Mouse (Mus musculus) T-cell, adult 2 months (primary cell): ENCODE results near the gene Cenpm.
A peak's percentile ranks its signal among the peaks of the same experiment; 100 is the strongest.

Experiments
- DNase-seq: peaks from one replicate; pipeline ENCODE4 v3.0.0; 2022; ENCODE audit warnings: low spot score

Cenpm gene

DNA sequence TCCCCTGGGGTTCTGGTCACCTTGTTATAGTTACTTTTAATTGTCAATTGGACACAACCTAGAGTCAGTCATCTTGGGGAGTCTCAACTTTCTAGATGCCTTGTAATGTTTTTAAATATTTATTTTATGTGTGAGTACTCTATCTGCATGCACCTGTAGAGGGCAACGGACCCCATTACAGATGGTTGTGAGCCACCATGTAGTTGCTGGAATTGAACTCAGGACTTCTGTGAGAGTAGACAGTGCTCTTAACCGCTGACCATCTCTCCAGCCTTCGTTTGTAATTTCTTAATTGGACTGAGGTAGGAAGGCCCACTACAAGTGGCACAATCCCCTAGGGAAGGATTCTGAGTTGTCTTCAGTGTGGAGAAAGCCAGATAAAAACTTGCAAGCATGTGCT, 1.2 kb downstream of the Cenpm start:
- DNase-seq: no peak

GRCm38 (mm10) chr15:82236565-82236964, 8.0 kb downstream of the Cenpm start:
- peak; percentile 86 for DNase-seq

GRCm38 (mm10) chr15:82235661-82236060, 8.9 kb downstream of the Cenpm start:
- DNase-seq: no peak

GRCm38 (mm10) chr15:82232651-82233050, 11.9 kb downstream of the Cenpm start:
- DNase-seq: no peak

- DNase-seq: no peak
These were observed 12.8 kb downstream of the Cenpm start for GRCm38 (mm10) chr15:82231591-82232378.

GRCm38 (mm10) chr15:82231100-82231499, 13.4 kb downstream of the Cenpm start:
- DNase-seq: no peak

DNA sequence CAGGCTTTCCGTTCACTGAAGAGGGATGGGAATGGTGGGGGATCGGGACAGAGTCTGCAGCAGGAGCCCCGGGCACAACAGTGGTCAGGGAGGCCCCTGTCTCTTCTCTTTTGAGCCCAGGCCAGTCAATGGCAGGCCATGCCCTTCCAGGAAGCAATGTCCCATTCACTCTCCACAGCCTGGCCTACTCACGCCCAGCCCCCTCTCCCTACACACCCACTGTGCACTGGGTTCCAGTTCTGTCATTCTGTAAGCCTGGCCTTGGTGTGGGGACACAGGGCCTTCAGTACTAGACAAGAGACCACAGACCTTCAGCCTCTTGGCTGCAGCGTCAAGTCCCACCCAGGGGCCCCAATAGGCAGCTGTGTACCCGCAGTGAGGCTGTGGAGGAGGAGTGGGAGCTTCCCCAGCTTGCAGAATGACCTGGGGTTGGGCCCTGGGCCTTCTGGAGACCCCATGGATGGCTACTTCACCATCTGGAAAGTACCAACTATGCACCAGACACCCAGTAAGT, 14.4 kb downstream of the Cenpm start:
- no peak for DNase-seq

- no peak for DNase-seq
These were observed 15.0 kb downstream of the Cenpm start for GRCm38 (mm10) chr15:82229542-82230045.

DNA sequence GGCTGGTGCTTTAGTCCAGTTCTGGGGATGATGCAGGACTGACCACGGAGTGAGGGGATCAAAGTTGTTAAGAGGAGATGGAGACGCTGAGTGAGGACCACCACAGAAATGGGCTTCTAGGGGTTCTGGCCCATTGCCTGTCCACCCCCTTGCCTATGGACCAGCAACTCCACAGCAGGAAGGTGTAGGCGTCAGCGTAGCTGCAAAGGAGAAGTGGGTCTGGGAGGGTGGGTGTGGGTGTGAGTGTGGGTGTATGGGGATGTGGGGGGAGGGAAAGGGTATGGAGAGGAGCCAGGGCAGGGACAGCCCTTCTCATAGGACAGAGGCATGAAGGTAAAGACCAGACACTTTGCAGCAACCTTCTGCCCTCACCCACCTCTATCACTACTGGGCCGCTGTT, 18.8 kb downstream of the Cenpm start:
- no peak for DNase-seq

DNA sequence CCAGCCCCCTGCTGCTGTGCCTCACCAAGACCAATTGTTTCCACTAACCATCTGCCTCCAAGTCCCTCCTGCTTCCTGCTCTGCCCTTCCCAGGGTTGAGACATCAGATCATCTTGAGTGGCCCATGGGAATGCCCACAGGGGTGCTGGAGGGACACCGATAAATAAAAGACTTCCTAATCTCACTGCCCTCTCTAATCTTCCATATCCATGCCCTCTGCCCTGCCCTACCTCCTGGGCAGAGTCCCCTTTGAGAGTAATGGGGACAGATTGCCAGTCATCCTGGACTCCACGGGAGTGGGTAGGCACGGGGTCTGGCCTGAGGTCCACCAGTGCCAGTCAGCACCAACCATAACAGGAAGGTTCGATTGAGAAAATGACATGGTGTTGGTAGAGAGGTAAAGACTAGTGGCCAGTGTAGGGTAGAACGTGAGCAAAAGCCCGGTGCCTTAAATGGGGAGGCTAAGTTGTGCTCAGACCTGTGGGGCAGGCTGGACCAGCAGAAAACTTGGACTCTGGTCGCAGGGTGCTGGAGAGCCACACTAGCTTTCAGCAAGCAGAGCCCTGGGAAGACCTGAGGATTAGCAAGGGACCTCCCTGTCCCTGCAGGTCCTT, 19.8 kb downstream of the Cenpm start:
- DNase-seq: no peak

GRCm38 (mm10) chr15:82223657-82224601, 20.6 kb downstream of the Cenpm start, which contains the start of gene Tnfrsf13c:
Tnfrsf13c (minus strand) TSS chr15:82224369.
- DNase-seq: peak; percentile 60

GRCm38 (mm10) chr15:82223251-82223650, 21.3 kb downstream of the Cenpm start:
- no peak for DNase-seq

- DNase-seq: no peak
These were observed 23.3 kb downstream of the Cenpm start for GRCm38 (mm10) chr15:82221104-82221860.

GRCm38 (mm10) chr15:82220003-82220675, 24.4 kb downstream of the Cenpm start:
- DNase-seq: no peak

DNA sequence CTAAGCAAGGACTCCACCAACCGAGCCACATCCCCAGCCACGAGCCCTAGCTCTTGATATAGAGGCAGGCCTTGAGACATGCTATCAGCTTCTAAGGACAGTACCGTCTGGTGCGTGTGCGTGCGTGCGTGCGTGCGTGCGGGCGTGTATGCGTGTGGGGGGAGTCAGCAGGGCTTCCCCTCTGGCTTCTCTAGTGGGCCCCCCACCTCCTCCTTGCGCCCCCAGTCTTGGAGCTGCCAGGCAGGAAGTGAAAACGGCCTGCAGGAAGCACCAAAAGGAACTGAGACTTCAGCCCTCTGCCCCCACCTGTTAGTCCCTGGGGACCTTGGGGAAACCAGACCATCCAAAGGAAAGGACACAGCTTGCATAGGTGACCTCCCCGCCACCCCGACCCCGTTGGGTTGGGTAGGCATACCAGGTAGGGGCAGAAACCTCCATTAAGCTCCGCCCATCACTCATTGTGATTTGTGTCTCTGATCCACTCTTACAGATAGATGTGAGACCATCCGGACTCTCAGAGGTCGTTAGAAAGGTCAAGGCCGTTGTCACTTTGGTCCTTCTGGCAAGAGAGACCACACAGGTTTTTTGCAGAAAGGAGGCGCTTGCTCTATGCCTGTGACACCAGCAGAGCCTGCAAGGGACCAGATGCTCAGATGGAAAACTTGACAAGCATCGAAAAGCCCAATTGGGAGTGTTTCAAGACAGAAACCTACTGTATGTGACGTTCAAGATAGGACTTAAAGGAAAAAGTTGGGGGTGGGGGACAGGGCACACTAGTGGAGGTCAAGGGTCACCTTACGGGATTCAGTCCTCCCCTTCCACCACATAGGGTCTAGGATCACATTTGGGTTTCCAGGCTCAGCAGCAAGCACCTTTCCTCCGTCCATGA, 25.5 kb downstream of the Cenpm start:
- no peak for DNase-seq

GRCm38 (mm10) chr15:82217980-82218379, 26.6 kb downstream of the Cenpm start:
- no peak for DNase-seq

DNA sequence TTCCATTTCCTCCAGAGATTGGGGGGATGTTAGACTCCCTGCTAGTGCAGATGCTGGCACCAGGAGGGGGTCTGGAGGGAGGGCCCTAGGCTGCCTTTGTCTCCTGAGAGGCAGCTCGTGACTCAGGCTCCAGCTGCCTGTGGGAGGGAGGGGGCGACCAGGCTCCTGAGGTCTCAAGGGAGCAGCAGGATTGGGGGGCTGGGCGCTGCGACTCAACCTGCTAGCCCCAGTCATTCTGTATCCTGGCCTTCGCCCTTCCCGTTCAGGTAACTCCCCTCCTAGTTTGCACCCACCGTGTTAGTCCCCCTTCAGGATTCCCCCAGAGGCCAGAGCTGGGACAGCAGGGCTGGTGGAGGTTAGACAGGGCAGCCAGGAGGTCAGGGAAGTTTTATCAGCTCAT, 27.5 kb downstream of the Cenpm start:
- no peak for DNase-seq

- DNase-seq: no peak
These were observed 28.3 kb downstream of the Cenpm start for GRCm38 (mm10) chr15:82216142-82216827.
